Mouse (Mus musculus) C2C12 (cell line): Measurements from ENCODE around the gene Edn2.

Source experiments
- CEBPB ChIP-seq: IDR thresholded peaks from one replicate; pipeline ENCODE4 v1.6.1; 2011; ENCODE audit warnings: low read depth, mild to moderate bottlenecking, control low read depth, moderate library complexity
- CTCF ChIP-seq: IDR thresholded peaks from one replicate; pipeline ENCODE4 v1.5.1; 2011; ENCODE audit not compliant: control insufficient read depth, insufficient read depth, insufficient read length
- MAX ChIP-seq: IDR thresholded peaks from one replicate; pipeline ENCODE4 v1.6.1; 2011; ENCODE audit warnings: mild to moderate bottlenecking, control low read depth
- MYOD1 ChIP-seq: IDR thresholded peaks from one replicate; pipeline ENCODE4 v1.6.1; 2011; ENCODE audit warnings: low read depth; ENCODE audit not compliant: control insufficient read depth, insufficient read length
- USF1 ChIP-seq: IDR thresholded peaks from one replicate; pipeline ENCODE4 v1.6.1; 2011; ENCODE audit warnings: low read depth, mild to moderate bottlenecking, control low read depth, moderate library complexity

- TF ChIP-seq CTCF (no peak), USF1 (no peak), CEBPB (no peak), MAX (no peak), MYOD1 (no peak)
Observed at GRCm38 (mm10) chr4:120184374-120184991, 23.5 kb downstream of the Edn2 start.
